Mouse (Mus musculus): ENCODE measurements around the gene Dusp1. TPM values are rescaled to one million over a fixed set of nuclear protein-coding genes. Genes with fewer than 3 reads are reported as not detected.

Dusp1 gene
- polyA plus RNA-seq, 1 experiment from 2014 or later, result 19.8 TPM

- Histone ChIP-seq H3K4me1 (ENCODE audit: control insufficient read depth, insufficient read depth, low read length) (peaks cover 20% of the 10 kb centered on the region), H3K27me3 (ENCODE audit: control insufficient read depth, insufficient read depth, low read length) (no peaks in the 10 kb centered on the region), H3K27ac (ENCODE audit: low read depth, low read length) (no peak overlapping the region), H3K9ac (ENCODE audit: low read depth, low read length) (no peak overlapping the region), H3K4me2 (replicated peaks; ENCODE audit: low read depth, low read length) (no peak overlapping the region), H3K4me3 (ENCODE audit: low read length) (no peak overlapping the region), H3K36me3 (ENCODE audit: control insufficient read depth, insufficient read depth, low read length) (peaks cover 7% of the 10 kb centered on the region; the same call in 1 of the 2 replicates), H3K9me3 (ENCODE audit: control insufficient read depth, low read length) (no peaks in the 10 kb centered on the region)
- WGBS, result 93% methylated on average over 3 of the region's 3 CpGs
- ATAC-seq (ENCODE audit: low FRiP score, low TSS enrichment), result no peak
These were observed 19.0 kb upstream of the Dusp1 start for GRCm38 (mm10) chr17:26580873-26581401.

- no peaks in the 10 kb centered on the region for H3K9me3 ChIP-seq (ENCODE audit: control insufficient read depth, low read length)
- no peak overlapping the region for H3K9ac ChIP-seq (ENCODE audit: low read depth, low read length)
- no peak overlapping the region for H3K27ac ChIP-seq (ENCODE audit: low read depth, low read length)
- peaks cover 12% of the 10 kb centered on the region for H3K4me1 ChIP-seq (ENCODE audit: control insufficient read depth, insufficient read depth, low read length)
- H3K4me3 ChIP-seq (ENCODE audit: low read length), result no peak overlapping the region
- ATAC-seq (ENCODE audit: low FRiP score, low TSS enrichment), result no peak
- no peaks in the 10 kb centered on the region for H3K27me3 ChIP-seq (ENCODE audit: control insufficient read depth, insufficient read depth, low read length)
- H3K36me3 ChIP-seq (ENCODE audit: control insufficient read depth, insufficient read depth, low read length), result peaks cover 13% of the 10 kb centered on the region
- no peak overlapping the region for H3K4me2 ChIP-seq (replicated peaks; ENCODE audit: low read depth, low read length)
- 82% methylated on average over 6 of the region's 6 CpGs for WGBS
These were observed 17.5 kb upstream of the Dusp1 start for GRCm38 (mm10) chr17:26579396-26579795.

- Histone ChIP-seq H3K36me3 (ENCODE audit: control insufficient read depth, insufficient read depth, low read length) (peaks cover 13% of the 10 kb centered on the region), H3K27me3 (ENCODE audit: control insufficient read depth, insufficient read depth, low read length) (no peaks in the 10 kb centered on the region)
These were observed 16.8 kb upstream of the Dusp1 start for GRCm38 (mm10) chr17:26578771-26579170.

GRCm38 (mm10) chr17:26578162-26578561, 16.2 kb upstream of the Dusp1 start:
- 84% methylated on average over 7 of the region's 7 CpGs for WGBS
- Histone ChIP-seq H3K9me3 (ENCODE audit: control insufficient read depth, low read length) (no peaks in the 10 kb centered on the region), H3K27me3 (ENCODE audit: control insufficient read depth, insufficient read depth, low read length) (no peaks in the 10 kb centered on the region), H3K4me2 (replicated peaks; ENCODE audit: low read depth, low read length) (no peak overlapping the region), H3K27ac (ENCODE audit: low read depth, low read length) (no peak overlapping the region), H3K4me3 (ENCODE audit: low read length) (no peak overlapping the region), H3K4me1 (ENCODE audit: control insufficient read depth, insufficient read depth, low read length) (no peaks in the 10 kb centered on the region; the same call in 1 of the 2 replicates), H3K9ac (ENCODE audit: low read depth, low read length) (no peak overlapping the region), H3K36me3 (ENCODE audit: control insufficient read depth, insufficient read depth, low read length) (peaks cover 13% of the 10 kb centered on the region)
- no peak for ATAC-seq (ENCODE audit: low FRiP score, low TSS enrichment)

More at GRCm38 (mm10) chr17:26578771-26579170, 16.8 kb upstream of the Dusp1 start:
- no peak overlapping the region for H3K4me3 ChIP-seq (ENCODE audit: low read length)
- H3K9me3 ChIP-seq (ENCODE audit: control insufficient read depth, low read length), result no peaks in the 10 kb centered on the region
- no peak overlapping the region for H3K4me2 ChIP-seq (replicated peaks; ENCODE audit: low read depth, low read length)
- H3K4me1 ChIP-seq (ENCODE audit: control insufficient read depth, insufficient read depth, low read length), result peaks cover 6% of the 10 kb centered on the region
- no peak for ATAC-seq (ENCODE audit: low FRiP score, low TSS enrichment)
- WGBS, result 96% methylated on average over 11 of the region's 11 CpGs
- H3K9ac ChIP-seq (ENCODE audit: low read depth, low read length), result no peak overlapping the region
- no peak overlapping the region for H3K27ac ChIP-seq (ENCODE audit: low read depth, low read length)

GRCm38 (mm10) chr17:26577309-26577708, 15.4 kb upstream of the Dusp1 start:
- Histone ChIP-seq H3K27me3 (ENCODE audit: control insufficient read depth, insufficient read depth, low read length) (no peaks in the 10 kb centered on the region), H3K4me2 (replicated peaks; ENCODE audit: low read depth, low read length) (no peak overlapping the region), H3K4me1 (ENCODE audit: control insufficient read depth, insufficient read depth, low read length) (no peaks in the 10 kb centered on the region), H3K9me3 (ENCODE audit: control insufficient read depth, low read length) (no peaks in the 10 kb centered on the region), H3K27ac (ENCODE audit: low read depth, low read length) (no peak overlapping the region), H3K4me3 (ENCODE audit: low read length) (no peak overlapping the region), H3K36me3 (ENCODE audit: control insufficient read depth, insufficient read depth, low read length) (peaks cover 15% of the 10 kb centered on the region), H3K9ac (ENCODE audit: low read depth, low read length) (no peak overlapping the region)
- no peak for ATAC-seq (ENCODE audit: low FRiP score, low TSS enrichment)
- 87% methylated on average over 11 of the region's 11 CpGs for WGBS

GRCm38 (mm10) chr17:26576833-26577232, 14.9 kb upstream of the Dusp1 start:
- H3K9ac ChIP-seq (ENCODE audit: low read depth, low read length), result no peak overlapping the region
- H3K36me3 ChIP-seq (ENCODE audit: control insufficient read depth, insufficient read depth, low read length), result peaks cover 17% of the 10 kb centered on the region
- H3K4me2 ChIP-seq (replicated peaks; ENCODE audit: low read depth, low read length), result no peak overlapping the region
- H3K4me3 ChIP-seq (ENCODE audit: low read length), result no peak overlapping the region
- H3K27ac ChIP-seq (ENCODE audit: low read depth, low read length), result no peak overlapping the region
- no peaks in the 10 kb centered on the region for H3K9me3 ChIP-seq (ENCODE audit: control insufficient read depth, low read length)
- no peaks in the 10 kb centered on the region for H3K4me1 ChIP-seq (ENCODE audit: control insufficient read depth, insufficient read depth, low read length)
- H3K27me3 ChIP-seq (ENCODE audit: control insufficient read depth, insufficient read depth, low read length), result no peaks in the 10 kb centered on the region
- 84% methylated on average over 7 of the region's 7 CpGs for WGBS
- ATAC-seq (ENCODE audit: low FRiP score, low TSS enrichment), result no peak

GRCm38 (mm10) chr17:26575786-26576690, 14.1 kb upstream of the Dusp1 start:
- Histone ChIP-seq H3K4me3 (ENCODE audit: low read length) (no peak overlapping the region), H3K27ac (ENCODE audit: low read depth, low read length) (no peak overlapping the region), H3K36me3 (ENCODE audit: control insufficient read depth, insufficient read depth, low read length) (peaks cover 17% of the 10 kb centered on the region), H3K27me3 (ENCODE audit: control insufficient read depth, insufficient read depth, low read length) (no peaks in the 10 kb centered on the region), H3K4me2 (replicated peaks; ENCODE audit: low read depth, low read length) (no peak overlapping the region), H3K9ac (ENCODE audit: low read depth, low read length) (no peak overlapping the region), H3K4me1 (ENCODE audit: control insufficient read depth, insufficient read depth, low read length) (no peaks in the 10 kb centered on the region), H3K9me3 (ENCODE audit: control insufficient read depth, low read length) (no peaks in the 10 kb centered on the region)
- ATAC-seq (ENCODE audit: low FRiP score, low TSS enrichment), result no peak
- 83% methylated on average over 12 of the region's 12 CpGs for WGBS

GRCm38 (mm10) chr17:26574701-26575100, 12.8 kb upstream of the Dusp1 start:
- Histone ChIP-seq H3K4me3 (ENCODE audit: low read length) (no peak overlapping the region), H3K4me2 (replicated peaks; ENCODE audit: low read depth, low read length) (no peak overlapping the region), H3K27me3 (ENCODE audit: control insufficient read depth, insufficient read depth, low read length) (no peaks in the 10 kb centered on the region), H3K36me3 (ENCODE audit: control insufficient read depth, insufficient read depth, low read length) (peaks cover 17% of the 10 kb centered on the region), H3K9ac (ENCODE audit: low read depth, low read length) (no peak overlapping the region), H3K27ac (ENCODE audit: low read depth, low read length) (no peak overlapping the region), H3K4me1 (ENCODE audit: control insufficient read depth, insufficient read depth, low read length) (no peaks in the 10 kb centered on the region), H3K9me3 (ENCODE audit: control insufficient read depth, low read length) (no peaks in the 10 kb centered on the region)
- ATAC-seq (ENCODE audit: low FRiP score, low TSS enrichment), result no peak
- 91% methylated on average over 5 of the region's 5 CpGs for WGBS

GRCm38 (mm10) chr17:26574118-26574517, 12.2 kb upstream of the Dusp1 start:
- no peaks in the 10 kb centered on the region for H3K9me3 ChIP-seq (ENCODE audit: control insufficient read depth, low read length)
- no peaks in the 10 kb centered on the region for H3K27me3 ChIP-seq (ENCODE audit: control insufficient read depth, insufficient read depth, low read length)
- H3K4me1 ChIP-seq (ENCODE audit: control insufficient read depth, insufficient read depth, low read length), result no peaks in the 10 kb centered on the region
- H3K9ac ChIP-seq (ENCODE audit: low read depth, low read length), result no peak overlapping the region
- peaks cover 21% of the 10 kb centered on the region for H3K36me3 ChIP-seq (ENCODE audit: control insufficient read depth, insufficient read depth, low read length)
- no peak for ATAC-seq (ENCODE audit: low FRiP score, low TSS enrichment)
- WGBS, result 83% methylated on average over 11 of the region's 11 CpGs
- no peak overlapping the region for H3K4me3 ChIP-seq (ENCODE audit: low read length)
- H3K4me2 ChIP-seq (replicated peaks; ENCODE audit: low read depth, low read length), result no peak overlapping the region
- H3K27ac ChIP-seq (ENCODE audit: low read depth, low read length), result no peak overlapping the region
